Mouse (Mus musculus) T-helper 2 cell (primary cell): ENCODE data around the gene Endog.

ENCODE experiments used
- in situ Hi-C: fragments of 300-600 bp; cut with MboI, MseI; formaldehyde crosslinking; loops from one replicate; pipeline ENCODE4 v1.15.1; 2025; ENCODE audit warnings: high pct_unique_total_duplicates

The Endog gene

GRCm38 (mm10) chr2:30205629-30206357 is 34.5 kb downstream of the Endog start, which contains the start of gene Kyat1:
TSS of gene Kyat1 (minus strand) at chr2:30205847.
- in situ Hi-C loops, result loop anchor here (5.0 kb wide), 1 partner anchor 33 kb away; the partner anchor contains the start of gene Endog

- in situ Hi-C loops, result loop anchor here (5.0 kb wide), 1 partner anchor 35 kb away; the partner anchor contains the start of gene Endog
Measured at GRCm38 (mm10) chr2:30207401-30207800, 36.1 kb downstream of the Endog start.

- in situ Hi-C loops, result loop anchor here (5.0 kb wide), 1 partner anchor 36 kb away; the partner anchor contains the start of gene Endog
Measured at GRCm38 (mm10) chr2:30207886-30208285, 36.6 kb downstream of the Endog start.

GRCm38 (mm10) chr2:30211408-30212168 is 40.3 kb downstream of the Endog start:
- in situ Hi-C loops, result no loop called here

- in situ Hi-C loops, result no loop called here
Measured at GRCm38 (mm10) chr2:30212169-30212545, 40.9 kb downstream of the Endog start.

- in situ Hi-C loops, result no loop called here
Measured at GRCm38 (mm10) chr2:30212951-30213350, 41.7 kb downstream of the Endog start.

- in situ Hi-C loops, result no loop called here
Measured at GRCm38 (mm10) chr2:30214745-30215144, 43.5 kb downstream of the Endog start.

GRCm38 (mm10) chr2:30215493-30215892 is 44.2 kb downstream of the Endog start:
- in situ Hi-C loops, result no loop called here

GRCm38 (mm10) chr2:30216293-30216692 is 45.0 kb downstream of the Endog start:
- in situ Hi-C loops, result no loop called here
